Mouse (Mus musculus) kidney, adult 11 months (tissue): ENCODE measurements at regions not wholly inside any gene's neighbourhood (a gene's known extent, or its start where the extent isn't known, plus 50 kb on each side); places are given as distances from the start of the nearest gene placed in this dataset.
A peak's percentile ranks its signal among the peaks of the same experiment; 100 is the strongest.

Source experiments
- DNase-seq: peaks from one replicate; pipeline ENCODE4 v3.0.0; 2022

- no peak for DNase-seq
Measured at GRCm38 (mm10) chr12:26885831-26886634, 417.0 kb downstream of the Cmpk2 start.

DNA sequence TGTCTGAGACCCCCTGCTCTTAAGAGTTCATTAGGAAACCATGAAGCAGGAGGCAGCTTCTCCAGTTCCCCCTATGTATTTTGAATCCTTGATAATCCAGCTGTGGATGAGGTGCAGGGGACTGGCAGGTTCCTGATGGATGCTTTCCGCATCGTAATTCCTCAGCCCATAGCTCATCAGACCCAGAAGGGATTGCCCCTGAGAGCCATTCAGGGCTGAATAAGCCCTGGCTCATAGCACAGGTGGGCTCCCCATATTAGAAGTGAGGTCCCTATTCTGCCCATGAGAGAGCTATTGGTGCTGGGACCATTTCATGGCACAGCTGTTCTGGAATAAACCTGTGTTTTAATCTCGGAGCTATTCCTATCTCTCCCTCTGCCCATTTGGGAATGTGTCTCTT, 416.1 kb downstream of the Cmpk2 start:
- DNase-seq: no peak

- no peak for DNase-seq
Measured at GRCm38 (mm10) chr12:26884156-26884555, 415.2 kb downstream of the Cmpk2 start.

- DNase-seq: no peak
Measured at GRCm38 (mm10) chr12:26877691-26878121, 408.7 kb downstream of the Cmpk2 start.

GRCm38 (mm10) chr12:26877284-26877683, 408.3 kb downstream of the Cmpk2 start:
- no peak for DNase-seq

- DNase-seq: no peak
Measured at GRCm38 (mm10) chr12:26872466-26872865, 403.5 kb downstream of the Cmpk2 start.

GRCm38 (mm10) chr12:26867731-26868130, 398.7 kb downstream of the Cmpk2 start:
- no peak for DNase-seq

DNA sequence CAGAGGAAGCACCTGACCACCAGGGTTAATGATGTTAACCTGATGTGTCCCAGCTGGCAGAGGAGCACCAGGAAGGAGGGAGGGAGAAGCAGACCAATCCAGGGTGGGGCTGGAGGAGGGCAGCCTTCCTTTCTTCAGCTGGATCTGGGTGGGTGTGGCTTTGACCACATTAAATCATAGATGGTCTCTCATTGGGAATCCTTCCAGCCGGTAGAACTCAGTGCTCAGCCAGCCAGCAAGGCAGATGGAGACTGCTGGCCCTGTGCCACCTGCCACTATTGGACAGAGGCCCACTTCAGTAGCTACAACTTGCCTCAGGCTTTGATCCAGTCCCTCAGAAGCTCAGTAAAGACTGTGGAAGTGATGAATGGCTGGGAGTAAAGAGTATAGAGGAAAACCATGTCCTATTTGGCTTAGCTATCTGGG, 386.1 kb downstream of the Cmpk2 start:
- peak; percentile 4 for DNase-seq

DNA sequence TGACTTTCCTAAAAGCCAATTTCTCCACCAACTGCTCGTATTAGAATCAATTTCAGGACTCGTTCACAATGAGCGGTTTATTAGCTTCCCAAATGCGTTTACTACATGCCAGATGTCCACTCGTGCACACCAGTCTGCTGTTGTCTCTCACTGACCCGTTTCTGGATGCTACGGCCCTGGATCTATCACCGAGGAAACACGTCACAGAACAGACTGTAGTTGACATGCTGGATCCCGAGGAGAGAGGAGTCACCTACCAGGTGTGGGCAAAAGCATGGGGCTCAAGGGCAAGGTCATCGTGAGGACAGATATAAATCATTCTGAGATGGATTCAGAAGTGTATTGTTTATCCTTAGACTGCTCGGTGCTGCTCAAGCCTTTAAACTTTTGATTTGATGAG, 375.9 kb downstream of the Cmpk2 start:
- DNase-seq: no peak

GRCm38 (mm10) chr12:26842696-26843095, 373.7 kb downstream of the Cmpk2 start:
- no peak for DNase-seq

DNA sequence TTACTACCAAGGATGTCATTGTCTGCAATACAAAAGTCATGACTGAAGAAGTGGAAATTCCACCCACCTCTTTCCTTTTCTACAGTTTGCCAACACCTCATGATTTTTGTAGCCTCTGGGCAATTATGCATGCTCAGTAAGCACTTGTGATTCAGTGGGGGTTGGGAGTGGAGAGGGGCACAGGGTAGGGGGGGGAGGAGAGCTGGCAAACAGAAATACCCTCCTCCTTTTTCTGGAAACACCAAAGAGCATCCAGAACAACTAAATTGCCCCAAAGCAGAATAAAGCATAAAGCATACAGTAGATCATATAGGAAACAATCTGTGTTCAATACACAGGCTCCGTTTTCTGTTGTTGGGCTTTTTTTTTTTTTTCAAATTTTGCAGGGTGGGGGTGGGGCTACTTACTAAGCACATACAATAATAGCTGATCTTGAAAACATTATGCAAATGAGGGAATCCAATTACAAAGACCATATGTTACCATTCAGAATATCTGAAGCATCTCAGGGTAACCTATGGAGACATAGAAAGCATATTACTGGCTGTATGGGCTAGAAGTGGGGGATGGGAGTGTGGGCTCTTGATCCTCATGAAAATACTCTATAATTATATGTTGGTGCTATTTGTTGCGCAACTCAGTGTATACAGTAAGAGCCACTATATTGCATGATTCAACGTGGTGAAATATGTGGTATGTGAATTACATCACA, 352.4 kb downstream of the Cmpk2 start:
- DNase-seq: no peak

GRCm38 (mm10) chr12:26817866-26818265, 348.9 kb downstream of the Cmpk2 start:
- DNase-seq: no peak

DNA sequence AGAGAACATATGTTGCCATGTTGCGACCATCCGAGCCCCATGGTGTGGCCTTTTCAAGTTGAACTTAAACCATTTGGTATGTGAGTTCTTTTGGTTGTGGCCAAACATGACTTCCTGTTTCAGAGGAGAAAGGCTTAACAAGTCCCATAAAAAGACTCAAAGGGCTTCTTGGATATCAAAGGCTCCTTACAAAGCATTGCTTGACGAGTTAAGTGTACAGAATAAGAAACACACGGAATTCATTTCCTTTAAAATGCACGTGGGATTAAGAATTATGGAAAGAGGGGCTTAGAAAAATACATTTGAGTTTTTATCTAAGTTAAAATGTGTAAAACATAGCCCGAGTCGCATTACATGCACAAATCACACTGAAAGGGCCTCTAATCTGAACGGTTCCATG, 346.8 kb downstream of the Cmpk2 start:
- no peak for DNase-seq

- no peak for DNase-seq
Measured at GRCm38 (mm10) chr12:26810565-26811177, 341.7 kb downstream of the Cmpk2 start.

DNA sequence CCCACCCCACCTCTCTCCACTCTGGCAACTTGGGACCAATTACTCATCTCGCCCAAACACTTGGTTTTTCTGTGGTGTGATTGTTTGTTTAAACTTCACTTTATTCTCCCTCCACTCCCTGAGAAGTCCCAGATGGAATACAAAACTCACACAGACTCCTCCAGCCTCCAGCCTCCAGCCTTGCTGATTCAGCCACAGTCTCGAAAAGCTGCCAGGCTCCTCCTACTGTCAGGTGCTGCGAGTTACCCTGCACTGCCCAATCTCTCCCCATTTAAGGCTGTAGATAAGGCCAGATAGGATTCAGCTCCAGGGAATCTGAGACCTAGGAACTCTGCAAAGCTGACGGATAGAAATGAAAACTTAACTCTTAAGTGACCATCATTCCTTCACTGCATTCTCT, 340.7 kb downstream of the Cmpk2 start:
- DNase-seq: no peak

- no peak for DNase-seq
Measured at GRCm38 (mm10) chr12:26802542-26802941, 333.5 kb downstream of the Cmpk2 start.

GRCm38 (mm10) chr12:26799310-26799709, 330.3 kb downstream of the Cmpk2 start:
- DNase-seq: no peak

DNA sequence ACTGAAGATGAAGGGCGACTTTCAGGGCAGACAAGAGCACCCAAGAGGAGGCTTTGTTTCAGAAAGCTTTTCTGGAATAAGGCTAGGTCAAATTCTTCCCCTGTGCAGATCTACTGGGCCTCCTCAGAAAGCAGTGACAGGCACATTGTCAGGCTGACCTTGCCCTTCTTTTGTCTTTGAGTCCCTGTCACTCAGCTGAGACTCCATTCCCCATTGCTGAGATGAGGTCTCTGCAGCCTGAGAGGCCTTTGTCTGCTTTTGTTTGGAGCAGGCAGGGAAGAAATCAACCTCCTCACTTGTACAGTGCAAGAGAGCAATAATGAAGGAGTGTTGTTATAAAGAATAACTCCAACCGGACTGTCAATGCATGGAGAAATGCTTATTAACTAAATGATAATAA, 327.4 kb downstream of the Cmpk2 start:
- no peak for DNase-seq

DNA sequence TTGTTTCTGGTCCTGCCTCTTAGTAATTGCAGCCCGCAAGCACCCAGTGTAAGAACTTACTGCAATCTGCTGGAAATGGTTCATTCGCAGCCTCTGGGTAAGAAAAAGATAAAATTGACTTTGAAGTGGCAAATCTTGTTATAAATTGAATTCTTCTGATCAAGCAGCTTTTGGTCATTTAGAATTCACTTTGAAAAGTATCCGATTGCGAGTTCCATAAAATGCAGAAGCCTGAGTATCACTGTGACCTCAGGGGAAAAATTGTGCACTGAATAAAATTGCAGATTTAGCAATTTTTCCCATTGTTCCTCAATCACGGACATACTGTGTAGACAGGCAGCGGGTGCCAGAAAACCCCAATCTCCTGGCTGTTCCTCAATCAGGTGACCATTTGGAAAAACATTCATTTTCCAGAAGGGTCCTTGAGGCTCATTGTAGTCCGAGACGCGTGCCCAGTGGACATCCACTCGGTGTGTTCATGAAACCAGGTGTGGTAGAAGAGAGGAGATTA, 320.4 kb downstream of the Cmpk2 start:
- no peak for DNase-seq

DNA sequence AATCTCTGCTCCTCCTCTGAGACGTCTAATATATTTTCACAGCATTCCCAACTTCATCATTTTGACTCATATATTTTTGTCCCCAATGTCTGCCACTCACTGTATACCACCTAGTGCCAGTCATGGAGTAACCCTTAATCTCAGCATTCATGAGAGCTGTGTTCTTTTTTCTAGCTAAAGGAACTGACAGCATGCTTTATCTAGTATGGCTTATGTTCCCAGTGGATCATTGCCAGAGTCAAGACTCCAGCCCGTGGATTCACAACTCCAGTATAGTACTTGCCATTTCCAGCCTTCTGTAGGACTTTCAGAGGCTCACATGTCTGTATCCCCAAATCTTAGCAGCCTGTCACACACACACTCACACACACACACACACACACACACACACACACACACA, 316.5 kb downstream of the Cmpk2 start:
- DNase-seq: no peak

DNA sequence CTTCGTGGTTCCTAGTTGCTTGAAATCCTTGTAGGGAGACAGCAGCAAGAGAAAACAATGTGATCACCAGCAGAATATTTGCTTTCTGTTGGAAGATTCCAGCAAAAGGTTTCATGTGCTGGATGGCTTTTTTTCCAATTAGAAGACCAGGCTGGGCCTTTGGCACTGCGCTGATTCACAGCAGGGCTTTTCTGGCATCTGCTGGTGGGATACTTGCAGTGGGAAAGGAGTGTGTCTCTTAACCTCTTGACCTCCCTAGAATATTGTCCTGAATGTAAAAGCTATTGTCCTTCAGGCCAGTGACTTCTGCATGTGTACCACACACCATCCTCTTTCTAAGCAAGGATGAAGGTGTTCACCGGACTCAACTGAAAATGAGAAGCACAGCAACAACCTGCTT, 315.4 kb downstream of the Cmpk2 start:
- DNase-seq: no peak

- no peak for DNase-seq
Measured at GRCm38 (mm10) chr12:26783800-26784199, 314.8 kb downstream of the Cmpk2 start.

DNA sequence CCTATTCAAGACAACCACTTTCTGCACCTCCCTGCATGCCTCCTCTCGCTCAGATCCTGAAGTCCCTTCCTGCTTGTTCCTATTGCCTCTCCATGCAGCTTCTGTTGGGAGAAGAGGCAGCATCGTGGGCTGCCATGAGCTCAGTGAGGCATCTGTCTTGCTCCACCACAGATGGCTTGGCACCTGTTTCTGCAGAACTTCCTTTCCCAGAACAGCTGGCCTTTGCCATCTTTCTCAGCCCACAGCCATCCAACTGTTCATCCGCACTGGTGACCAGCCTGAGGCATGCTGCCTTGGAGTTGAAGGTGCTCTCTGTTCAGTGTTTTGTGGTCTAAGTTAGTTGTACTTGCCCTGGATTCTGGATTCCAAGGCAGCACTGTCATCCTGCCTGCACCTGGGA, 312.5 kb downstream of the Cmpk2 start:
- no peak for DNase-seq

GRCm38 (mm10) chr12:26778796-26779195, 309.8 kb downstream of the Cmpk2 start:
- DNase-seq: no peak
